Mouse (Mus musculus) kidney, postnatal 25 days (tissue): ENCODE data around the gene Sirpa.

Experiments
- DNase-seq, 2 experiments: peaks; one replicate each; pipeline ENCODE4 v3.0.0; 2021; ENCODE audit warnings: mixed read lengths in 2 of 2

The Sirpa gene

DNA sequence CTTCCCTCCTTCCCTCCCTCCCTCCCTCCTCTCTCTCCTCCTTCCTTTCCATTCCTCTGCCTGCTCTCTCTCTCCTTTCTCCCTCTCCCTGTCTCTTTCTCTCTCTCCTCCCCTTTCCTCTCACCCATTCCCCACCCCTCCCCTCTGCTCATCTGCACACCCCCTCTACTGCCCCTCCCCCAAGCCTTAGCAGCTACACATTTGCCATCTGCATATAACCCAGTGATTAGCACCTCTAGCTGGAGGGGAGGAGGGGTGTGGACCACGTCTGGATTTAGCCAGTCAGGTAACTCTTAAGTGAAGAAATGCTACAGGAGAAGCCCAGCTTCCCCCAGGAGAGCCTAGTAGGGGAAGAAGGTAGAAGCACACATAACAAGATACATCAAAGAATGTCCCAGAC lies 7.7 kb upstream of the Sirpa start:
- no peak for DNase-seq

DNA sequence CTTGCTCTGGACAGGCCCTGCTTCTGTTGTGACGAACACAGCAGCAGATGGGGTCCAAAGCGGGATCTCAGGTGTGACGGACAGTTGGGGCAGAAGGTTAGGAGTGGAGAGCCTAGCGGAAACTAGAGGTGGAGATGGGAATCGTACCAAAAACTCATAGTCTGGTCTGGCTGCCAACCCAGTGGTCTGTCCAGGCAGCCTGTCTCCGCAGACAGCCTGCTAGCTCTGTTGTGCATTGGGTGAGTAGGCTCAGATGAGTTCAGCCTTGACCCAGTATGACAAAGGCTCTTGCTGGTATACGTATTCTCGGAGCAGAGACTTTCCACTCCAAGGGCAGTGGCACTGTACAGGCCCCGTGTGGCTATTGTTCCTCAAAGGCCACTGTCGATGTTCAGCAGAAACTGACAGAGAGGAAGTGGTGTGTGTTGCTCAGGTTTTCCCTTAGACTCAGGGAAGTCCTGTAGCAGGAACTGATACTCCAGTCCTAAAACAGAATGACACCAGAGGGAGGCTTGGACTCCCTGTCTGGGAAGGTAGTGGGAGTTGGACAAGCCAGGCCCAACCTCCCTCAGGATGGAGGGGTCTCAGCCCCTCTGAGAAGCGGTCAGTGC lies 6.6 kb upstream of the Sirpa start:
- DNase-seq, result no peak

DNA sequence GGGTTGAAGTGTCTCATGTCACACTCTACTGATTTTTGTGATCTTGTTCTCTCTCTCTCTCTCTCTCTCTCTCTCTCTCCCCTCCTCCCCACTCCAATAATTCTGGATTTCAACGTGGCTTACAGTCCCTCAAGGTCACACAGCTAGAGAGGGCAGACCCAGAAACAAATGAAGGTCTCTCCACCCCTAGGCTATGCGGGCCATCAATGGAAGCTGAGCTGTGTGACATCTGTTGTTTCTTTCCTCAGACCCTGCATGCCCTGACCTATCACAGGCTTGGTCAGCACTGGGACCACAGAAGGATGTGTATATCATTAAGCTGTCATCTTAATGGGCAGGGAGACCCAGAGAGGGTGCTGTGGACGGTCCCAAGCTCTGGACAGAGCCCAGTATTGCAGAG lies 5.4 kb upstream of the Sirpa start:
- no peak for DNase-seq

DNA sequence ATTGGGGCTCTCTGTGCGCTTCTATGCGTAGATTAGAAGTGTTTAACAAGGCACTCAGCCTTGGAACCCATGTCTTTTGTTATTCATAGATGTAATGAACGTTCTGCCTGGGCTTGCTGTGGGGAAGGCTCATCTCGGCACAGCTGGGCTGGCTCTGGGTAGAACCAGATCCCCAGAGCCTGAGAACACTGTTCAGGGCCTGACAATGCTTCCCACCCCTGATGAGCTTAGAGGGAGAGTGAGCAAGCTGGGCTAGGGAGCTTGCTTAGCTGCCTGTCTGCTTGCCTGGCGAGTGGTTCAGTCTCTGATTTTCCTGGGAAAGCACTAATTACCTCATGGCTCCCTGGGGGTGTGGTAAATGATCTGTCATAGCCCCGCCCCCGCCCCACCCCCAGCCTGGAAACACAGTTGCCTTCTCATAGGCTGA lies 4.8 kb upstream of the Sirpa start:
- DNase-seq, result no peak

DNA sequence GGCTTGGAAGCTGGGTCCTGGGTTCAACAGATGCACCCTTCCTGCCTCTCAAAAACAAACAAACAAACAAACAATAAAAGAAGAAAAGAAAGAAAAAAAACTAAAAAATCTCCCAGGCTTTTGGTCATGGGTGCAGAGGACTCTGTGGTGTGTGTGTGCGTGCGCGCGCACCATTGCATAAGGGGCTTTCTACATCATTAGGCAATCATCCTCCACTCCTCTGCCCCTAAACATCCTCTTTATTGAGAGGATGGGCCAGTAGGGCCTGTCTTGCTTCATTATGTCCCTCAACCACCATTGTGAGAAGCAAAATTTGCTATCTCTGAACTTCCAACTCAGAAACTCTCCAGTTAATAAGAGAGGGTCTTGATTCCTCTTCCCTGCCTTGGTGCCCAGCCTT lies 738 bp upstream of the Sirpa start:
- no peak for DNase-seq

DNA sequence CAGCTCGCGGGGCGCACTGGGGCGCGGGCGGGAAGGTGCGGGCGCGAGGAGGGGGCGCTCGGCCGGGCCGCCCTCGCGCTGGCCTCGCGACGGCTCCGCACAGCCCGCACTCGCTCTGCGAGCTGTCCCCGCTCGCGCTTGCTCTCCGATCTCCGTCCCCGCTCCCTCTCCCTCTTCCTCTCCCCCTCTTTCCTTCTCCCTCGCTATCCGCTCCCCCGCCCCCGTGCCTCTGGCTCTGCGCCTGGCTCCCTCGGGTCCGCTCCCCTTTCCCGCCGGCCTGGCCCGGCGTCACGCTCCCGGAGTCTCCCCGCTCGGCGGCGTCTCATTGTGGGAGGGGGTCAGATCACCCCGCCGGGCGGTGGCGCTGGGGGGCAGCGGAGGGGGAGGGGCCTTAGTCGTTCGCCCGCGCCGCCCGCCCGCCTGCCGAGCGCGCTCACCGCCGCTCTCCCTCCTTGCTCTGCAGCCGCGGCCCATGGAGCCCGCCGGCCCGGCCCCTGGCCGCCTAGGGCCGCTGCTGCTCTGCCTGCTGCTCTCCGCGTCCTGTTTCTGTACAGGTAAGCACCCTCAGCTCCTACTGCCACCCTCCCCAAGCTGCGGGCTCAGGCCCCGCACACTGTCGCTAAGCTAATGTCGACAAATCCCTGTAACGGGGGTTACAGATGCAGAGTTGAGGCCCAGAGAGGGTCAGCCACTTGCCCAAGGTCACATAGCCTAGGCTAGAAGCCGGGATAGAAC lies 673 bp downstream of the Sirpa start:
- DNase-seq, result peak; percentile 84 to 91

DNA sequence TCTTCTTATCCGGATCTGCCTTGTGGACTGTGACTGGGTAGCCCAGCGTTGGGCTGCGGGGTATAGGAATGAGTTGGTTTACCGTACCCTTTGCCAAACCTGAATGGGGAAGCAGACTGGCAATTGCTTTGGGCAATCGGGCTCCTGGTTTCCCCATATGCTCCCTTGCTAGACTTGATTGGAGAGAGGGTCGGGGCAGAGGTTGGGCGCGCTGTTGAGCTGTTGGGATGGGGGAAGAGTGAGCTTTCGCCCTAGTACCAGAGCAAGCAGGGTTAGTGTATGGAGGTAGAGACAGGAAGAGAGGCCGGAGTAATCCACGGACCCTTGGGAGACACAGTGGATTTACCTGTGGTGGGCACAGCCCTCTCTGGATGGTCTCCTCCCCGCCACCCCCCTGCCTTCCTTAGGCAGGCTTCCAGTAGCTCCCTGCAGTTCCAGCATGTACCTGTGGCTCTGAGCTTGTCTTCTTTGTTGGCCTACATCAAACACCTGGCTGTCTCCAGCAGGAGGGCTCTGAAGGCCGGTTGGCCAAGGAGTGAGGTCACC lies 1.3 kb downstream of the Sirpa start:
- peak in 1 of 2 experiments; percentile 54 for DNase-seq

DNA sequence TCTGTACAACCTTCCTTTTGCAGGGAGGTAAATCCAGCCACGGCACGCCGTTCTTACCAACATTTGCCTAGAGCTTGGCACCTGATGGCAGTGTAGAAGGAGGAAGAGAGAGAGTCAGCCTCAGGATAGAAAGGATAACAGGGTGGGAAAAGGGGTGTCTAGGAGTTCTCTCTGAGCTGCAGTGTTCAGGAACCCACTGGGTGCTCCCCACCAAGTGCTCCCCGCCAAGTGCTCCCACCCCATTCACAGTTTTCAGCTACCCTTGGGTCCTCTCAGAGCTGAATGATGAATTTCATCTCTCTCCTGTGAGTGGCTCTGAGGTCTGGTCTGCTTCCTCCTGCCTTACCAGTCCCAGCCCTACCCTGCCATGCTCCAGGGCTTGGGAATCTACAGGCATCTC lies 1.9 kb downstream of the Sirpa start:
- no peak for DNase-seq

DNA sequence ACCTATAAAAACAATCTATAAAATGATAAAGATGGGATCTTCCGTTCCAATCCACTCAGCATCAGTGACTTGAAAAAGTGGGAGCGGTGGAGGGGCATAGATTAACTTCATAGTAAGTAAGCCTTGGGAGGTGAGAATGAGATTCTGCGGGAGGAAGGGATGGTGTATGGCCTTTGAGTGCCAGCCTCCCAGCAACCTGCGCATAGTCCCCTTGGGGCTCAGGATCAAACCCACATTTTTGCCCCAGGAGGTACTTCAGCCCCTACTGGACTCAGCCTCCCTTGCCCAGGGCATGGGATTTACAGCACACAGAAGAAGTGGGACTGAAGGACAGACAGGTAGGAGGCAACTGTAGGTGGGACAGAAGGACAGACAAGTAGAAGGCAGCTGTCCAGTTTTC lies 2.6 kb downstream of the Sirpa start:
- no peak for DNase-seq

DNA sequence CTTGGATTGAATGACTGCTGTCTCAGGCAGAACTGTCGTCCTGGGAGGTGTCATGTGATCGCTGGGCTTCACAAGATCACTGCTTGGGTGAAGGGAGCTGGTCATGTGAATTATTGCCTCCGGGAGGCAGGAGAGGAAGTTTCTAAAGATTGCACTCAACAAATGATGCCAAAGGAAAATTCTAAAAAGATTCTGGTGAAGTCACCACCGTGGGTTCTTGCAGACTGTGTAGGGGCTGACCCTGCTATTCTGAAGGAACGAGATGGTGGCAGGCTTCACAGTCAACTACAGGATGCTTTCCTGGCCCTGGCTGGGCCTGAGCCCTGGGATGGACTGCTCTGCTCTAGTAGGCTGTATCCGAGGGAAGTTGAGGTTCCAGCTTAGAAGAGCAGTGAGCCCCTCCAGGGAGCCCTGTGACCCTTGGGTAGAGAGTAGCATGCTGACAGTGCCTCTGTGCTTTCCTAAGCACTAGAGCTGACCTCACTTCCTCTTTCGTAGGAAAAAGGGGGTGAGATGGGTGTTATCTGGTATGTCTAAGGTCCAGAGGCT lies 3.1 kb downstream of the Sirpa start:
- peak; percentile 78 to 85 for DNase-seq

DNA sequence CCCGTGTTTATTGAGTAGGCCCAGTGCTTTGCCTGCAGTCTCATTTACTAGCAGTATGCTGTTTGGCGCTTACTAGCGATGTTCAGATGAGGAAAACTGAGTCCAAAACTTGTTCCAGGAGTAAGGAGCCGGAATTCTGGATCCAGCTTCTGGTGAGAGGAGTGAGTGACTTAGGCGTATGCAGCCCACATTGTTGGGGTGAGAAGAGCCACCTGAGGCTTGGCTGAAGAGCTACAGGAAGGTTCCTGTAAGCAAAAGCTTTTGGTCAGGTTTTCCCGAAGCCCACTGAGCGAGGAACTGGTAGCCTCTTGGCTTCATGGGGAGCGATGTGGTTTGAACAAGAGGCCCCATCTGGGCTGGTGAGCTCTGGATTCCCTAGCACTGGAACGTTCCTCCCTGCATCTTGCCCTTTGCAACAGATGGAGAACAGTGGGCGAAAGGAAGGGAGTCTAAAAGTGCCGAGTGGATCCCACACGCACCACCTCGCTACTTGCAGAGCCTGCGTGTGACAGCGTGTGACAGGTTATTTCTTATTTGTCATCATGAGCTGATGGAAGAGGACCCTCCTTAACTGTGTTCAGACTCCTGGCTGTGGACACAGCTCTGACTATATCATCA lies 4.0 kb downstream of the Sirpa start:
- DNase-seq, result no peak

DNA sequence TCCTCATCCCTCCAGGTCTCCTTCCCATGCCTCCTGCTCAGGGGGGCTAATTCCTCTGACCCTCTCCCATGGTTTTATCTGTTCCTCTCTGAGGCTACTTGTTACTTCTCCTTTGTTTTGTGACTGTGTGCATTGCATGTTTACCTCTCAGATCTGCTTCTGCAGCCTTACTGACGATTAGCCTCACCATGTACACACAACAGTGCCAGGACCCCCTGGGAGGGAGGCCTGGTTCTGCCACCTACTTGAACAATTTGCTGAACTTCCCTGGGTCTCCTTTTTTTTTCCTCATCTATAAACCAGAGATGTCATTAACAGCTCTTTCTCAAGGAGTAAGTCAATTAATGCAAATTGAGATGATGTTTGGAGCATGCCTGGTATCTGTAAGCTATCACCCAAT lies 4.9 kb downstream of the Sirpa start:
- DNase-seq, result no peak

DNA sequence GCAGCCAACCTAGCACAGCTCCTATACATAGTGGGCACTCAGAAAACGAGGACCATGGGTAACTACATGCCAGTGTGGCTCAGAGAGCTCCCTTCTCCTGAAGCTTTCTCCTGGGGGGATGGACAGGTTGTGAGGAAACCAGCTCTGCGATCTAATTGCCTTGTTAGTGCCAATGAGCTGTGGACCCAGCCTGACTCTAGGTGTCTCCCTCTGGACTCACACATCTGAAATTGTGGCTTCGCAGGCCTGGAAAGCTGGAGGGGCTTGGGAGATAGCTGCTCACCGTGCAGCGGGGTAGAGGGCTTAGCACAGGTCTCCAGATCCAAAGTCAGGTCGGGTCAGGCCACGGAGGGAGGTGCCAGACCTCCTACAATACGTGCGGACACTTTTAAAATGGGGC lies 5.5 kb downstream of the Sirpa start:
- DNase-seq, result no peak

DNA sequence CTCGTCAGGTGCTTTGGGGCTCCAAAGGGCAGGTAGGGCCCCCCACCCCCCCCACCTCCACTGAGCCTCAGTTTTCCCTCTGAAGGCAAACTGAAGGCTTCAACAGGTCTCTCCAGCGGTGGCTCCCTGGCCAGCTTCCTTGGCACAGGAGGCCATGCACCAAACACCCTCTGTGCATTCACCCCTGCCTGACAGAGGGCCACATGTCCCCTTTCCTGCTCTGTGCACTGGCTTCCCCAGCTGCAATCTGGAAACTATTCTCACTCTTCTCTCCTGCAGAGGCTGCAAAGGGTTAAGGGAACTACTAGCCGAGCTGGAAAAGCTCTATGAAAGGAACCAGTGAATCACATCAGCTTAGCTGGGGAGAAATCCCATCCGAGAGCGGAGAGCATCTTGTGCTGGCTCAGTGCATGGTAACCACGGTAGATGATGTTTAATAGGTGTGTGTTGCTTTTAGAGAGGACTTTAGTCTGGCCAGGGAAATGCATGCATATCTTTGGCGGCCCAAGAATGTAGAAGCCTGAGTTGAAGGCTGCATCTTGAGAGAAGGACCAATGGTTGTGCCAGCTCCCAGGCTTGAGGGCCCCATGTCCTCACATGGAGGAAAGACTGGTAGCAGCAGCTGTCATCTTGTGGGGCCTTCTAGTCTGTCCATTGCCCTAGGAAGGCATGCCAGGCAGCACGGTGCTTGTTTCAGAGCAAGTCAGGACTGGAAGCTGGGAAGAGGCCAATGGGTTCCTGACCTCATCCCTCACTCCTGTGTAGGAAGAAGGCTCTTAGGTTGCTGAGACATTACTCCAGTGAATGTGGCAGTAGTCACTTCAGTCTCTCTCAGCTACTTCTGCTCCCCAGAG lies 6.8 kb downstream of the Sirpa start:
- no peak for DNase-seq

DNA sequence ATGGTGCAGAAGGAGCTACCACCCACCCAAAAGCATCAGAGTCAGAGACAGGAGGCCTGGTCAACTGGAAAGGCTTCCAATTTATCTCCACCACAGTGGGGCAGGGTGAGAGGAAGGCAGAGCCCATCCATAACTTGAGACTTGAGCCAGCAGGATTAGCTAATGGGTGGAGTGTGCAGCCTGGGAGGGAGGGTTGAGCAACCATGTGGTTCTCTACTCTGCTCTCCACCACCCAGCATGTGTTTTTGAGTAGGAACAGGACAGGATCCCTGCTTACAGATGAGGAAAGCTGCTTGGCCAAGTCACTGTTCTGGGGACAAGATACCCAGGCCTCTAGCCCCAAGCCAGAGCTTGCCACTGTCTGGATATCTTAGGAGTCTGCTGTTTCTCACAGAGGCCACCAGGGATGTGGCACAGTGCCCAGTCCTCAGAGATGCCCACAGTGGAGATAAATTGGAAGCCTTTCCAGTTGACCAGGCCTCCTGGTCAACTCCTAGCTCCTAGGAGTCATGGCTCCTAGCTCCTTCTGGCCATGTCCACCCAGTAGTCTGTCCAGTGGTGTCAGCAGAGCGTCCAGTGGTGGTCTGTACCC lies 8.5 kb downstream of the Sirpa start:
- DNase-seq, result peak; percentile 60 to 65

DNA sequence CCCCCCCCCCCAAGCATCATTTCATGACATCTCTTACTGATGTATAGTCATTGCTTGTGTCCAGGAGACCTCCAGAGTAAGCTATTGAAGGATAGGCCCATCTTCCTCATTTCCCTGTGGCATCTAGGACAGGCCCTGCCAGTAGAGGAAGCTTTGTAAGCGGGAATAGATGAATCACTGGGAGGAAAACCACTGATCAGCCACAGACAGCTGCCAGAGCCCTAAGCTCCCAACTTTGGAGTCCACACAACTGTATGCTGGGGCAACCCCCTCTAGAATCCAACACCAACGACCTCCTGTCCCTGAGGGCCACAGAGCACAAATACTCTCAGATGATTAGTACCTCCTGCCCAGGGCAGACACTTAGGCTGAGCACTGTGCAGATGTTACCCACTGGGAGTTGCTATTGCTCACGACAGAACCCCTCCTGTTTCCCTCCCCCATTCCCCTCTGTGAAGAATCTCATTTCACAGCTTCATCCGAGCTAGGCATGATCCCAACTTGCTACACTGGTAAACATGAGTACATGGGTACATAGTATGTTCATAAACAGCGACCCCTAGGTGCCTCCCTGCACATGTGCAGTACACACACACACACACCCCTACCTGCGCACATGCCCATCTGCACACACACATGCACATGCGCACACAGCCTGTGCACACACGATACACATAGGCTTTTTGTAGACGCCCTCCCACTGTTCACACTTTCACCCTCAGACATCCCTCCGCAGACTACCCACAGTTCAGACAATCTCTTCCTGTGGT lies 9.4 kb downstream of the Sirpa start:
- DNase-seq, result no peak

DNA sequence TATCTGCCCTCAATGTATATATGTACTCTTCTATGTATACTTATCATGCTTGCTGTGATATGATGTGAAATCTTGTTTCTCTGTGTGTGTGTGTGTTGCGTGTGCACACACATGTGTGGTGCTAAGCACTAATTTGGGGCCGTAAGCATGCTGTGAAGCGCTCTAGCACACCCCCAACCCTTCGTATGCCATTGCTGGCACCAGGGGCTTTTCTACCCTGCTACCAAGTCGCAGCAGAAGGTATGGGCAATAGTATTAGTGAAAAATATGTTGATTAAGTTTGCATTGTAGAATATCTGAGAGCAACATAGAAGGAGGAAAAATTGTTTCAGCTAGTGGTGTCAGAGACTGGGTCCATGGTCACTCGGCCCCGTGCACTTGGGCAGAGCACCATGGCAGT lies 10.2 kb downstream of the Sirpa start:
- no peak for DNase-seq

DNA sequence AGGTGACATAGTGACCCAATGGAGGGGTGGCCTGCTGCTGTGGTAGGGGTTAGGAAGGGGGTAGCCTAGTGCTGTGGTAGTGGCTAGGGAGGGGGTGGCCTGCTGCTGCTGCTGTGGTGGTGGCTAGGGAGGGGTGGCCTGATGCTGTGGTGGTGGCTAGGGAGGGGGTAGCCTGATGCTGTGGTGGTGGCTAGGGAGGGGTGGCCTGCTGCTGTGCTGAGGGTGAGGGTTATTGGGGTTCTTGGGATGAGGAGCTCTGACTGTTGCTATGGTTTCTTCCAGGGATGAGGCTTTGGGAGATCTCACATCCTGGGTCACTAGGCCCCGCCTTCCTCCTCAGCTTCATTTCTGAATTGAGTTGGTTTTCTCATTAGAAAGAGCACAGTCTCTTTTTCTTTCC lies 10.9 kb downstream of the Sirpa start:
- no peak for DNase-seq

DNA sequence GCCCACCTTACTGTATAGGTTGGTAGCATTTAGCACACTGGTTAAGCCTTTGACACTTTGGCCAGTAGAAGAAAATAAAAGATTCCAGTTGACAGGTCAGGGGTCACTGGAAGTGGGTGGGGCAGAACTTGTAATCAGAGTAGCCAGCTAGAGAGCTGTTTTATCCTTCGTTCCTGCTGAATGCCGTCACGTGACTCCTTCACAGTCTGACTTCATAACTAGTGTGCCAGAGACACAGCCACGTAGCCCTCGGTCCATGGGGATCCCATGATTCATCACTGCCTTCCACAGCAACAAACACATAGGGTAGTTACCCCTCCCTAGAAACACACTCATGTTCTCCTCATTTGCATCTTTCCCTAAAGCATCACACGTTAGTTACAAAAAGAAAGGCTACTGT lies 11.4 kb downstream of the Sirpa start:
- peak; percentile 49 to 58 for DNase-seq

DNA sequence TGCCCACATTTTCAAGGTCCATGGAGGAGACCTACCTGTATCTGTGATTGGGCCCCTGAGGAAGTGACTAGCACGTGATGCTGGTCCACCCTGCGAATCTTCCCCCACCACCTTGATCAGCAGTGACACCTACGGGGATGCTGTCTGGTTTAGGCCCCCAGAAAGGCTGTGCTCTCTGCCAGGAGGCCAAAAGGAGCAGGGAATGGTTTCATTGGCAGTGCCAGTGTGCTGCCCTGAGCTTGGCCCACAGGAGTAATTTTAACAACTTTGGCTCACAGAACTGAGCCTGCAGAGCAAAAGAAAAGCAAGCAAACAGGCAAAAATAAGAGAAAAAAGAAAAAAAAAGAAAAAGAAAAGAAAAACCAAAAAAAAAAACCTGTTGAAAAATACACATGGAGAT lies 13.2 kb downstream of the Sirpa start:
- no peak for DNase-seq

DNA sequence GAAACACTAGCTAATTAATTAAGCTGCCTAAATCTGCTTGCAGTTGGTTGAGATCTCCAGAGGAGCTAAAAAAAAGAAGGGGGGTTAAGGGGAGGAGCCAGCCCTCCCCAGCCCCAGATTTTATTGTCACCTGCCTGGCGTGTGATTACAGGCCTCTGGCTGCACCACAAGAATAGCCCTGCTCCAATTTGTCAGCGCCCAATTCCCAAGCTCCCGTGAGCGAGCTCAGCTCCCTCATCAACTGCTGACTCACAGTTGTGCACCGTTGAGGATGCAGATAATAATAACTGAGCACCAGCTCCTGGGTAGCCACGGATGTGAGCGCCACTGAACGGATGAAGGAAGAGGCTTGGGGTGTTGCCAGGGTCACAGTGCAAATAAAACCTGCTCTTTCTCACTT lies 13.6 kb downstream of the Sirpa start:
- no peak for DNase-seq

DNA sequence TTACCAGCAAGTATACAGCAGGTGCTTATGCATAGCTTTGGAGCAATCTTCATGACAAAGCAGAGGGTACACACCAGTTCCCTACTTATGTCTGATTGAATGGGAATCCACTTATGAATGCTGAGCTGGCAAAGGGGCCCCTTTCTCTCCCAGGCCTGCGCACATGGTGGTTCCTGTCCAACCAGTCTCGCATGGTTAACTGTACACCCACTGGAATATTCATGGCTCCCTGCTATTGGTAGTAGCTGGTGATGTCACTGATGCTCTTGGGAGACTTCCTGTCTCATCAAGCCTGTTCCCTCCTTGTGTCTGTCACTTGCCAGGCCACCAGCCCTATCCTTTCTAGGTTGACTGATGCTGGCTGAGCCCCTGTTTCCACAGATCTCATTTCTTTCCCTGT lies 14.3 kb downstream of the Sirpa start:
- DNase-seq, result no peak
